Mouse (Mus musculus): Measurements from ENCODE around the gene Sult5a1.
A peak's percentile ranks its signal among the peaks of the same experiment; 100 is the strongest.
"Not testable (repeated sequence)": the region's sequence is repeated elsewhere in the genome, so short reads cannot be mapped to it uniquely, and the experiment has no call there.

Gene Sult5a1

GRCm38 (mm10) chr8:123135406-123135805 is 22.7 kb downstream of the Sult5a1 start:
- DNase-seq (ENCODE audit: low read depth, low spot score), result peak; percentile 70

GRCm38 (mm10) chr8:123134149-123134713 is 23.9 kb downstream of the Sult5a1 start:
- DNase-seq (ENCODE audit: low read depth, low spot score), result no peak

GRCm38 (mm10) chr8:123132953-123133352 is 25.2 kb downstream of the Sult5a1 start:
- DNase-seq (ENCODE audit: low read depth, low spot score), result no peak

GRCm38 (mm10) chr8:123131041-123131440 is 27.1 kb downstream of the Sult5a1 start:
- DNase-seq (ENCODE audit: low read depth, low spot score), result no peak

GRCm38 (mm10) chr8:123126193-123126816 is 31.8 kb downstream of the Sult5a1 start:
- no peak for DNase-seq (ENCODE audit: low read depth, low spot score)

- DNase-seq (ENCODE audit: low read depth, low spot score), result peak; percentile 66
Measured at GRCm38 (mm10) chr8:123122670-123123069, 35.4 kb downstream of the Sult5a1 start.

GRCm38 (mm10) chr8:123122059-123122458 is 36.1 kb downstream of the Sult5a1 start:
- peak; percentile 68 for DNase-seq (ENCODE audit: low read depth, low spot score)

GRCm38 (mm10) chr8:123117744-123118143 is 40.4 kb downstream of the Sult5a1 start:
- no peak for DNase-seq (ENCODE audit: low read depth, low spot score)

GRCm38 (mm10) chr8:123117127-123117731 is 40.9 kb downstream of the Sult5a1 start, which contains the start of gene Cpne7:
TSS of gene Cpne7 (plus strand) at chr8:123117374.
- no peak for DNase-seq (ENCODE audit: low read depth, low spot score)

GRCm38 (mm10) chr8:123114644-123115043 is 43.5 kb downstream of the Sult5a1 start:
- DNase-seq (ENCODE audit: low read depth, low spot score), result no peak

GRCm38 (mm10) chr8:123113908-123114469 is 44.1 kb downstream of the Sult5a1 start:
- DNase-seq (ENCODE audit: low read depth, low spot score), result no peak

- DNase-seq (ENCODE audit: low read depth, low spot score), result no peak
Measured at GRCm38 (mm10) chr8:123112892-123113291, 45.2 kb downstream of the Sult5a1 start.

- DNase-seq (ENCODE audit: low read depth, low spot score), result peak; percentile 62
Measured at GRCm38 (mm10) chr8:123110649-123111048, 47.5 kb downstream of the Sult5a1 start.

GRCm38 (mm10) chr8:123108953-123109352 is 49.2 kb downstream of the Sult5a1 start:
- no peak for DNase-seq (ENCODE audit: low read depth, low spot score)

- no peak for DNase-seq (ENCODE audit: low read depth, low spot score)
Measured at GRCm38 (mm10) chr8:123108010-123108409, 50.1 kb downstream of the Sult5a1 start.

GRCm38 (mm10) chr8:123106531-123106930 is 51.6 kb downstream of the Sult5a1 start:
- peak; percentile 33 for DNase-seq (ENCODE audit: low read depth, low spot score)

GRCm38 (mm10) chr8:123105553-123106326 is 52.4 kb downstream of the Sult5a1 start:
- DNase-seq (ENCODE audit: low read depth, low spot score), result peak; percentile 60

- DNase-seq (ENCODE audit: low read depth, low spot score), result no peak
Measured at GRCm38 (mm10) chr8:123104046-123104767, 53.9 kb downstream of the Sult5a1 start.

GRCm38 (mm10) chr8:123103285-123103684 is 54.8 kb downstream of the Sult5a1 start:
- no peak for DNase-seq (ENCODE audit: low read depth, low spot score)

GRCm38 (mm10) chr8:123102855-123103254 is 55.3 kb downstream of the Sult5a1 start:
- not testable (repeated sequence) for DNase-seq (ENCODE audit: low read depth, low spot score)

All from brain, adult 2 months (tissue).